Mouse (Mus musculus): ENCODE measurements around the gene Tmem238l. TPM values are rescaled to one million over a fixed set of nuclear protein-coding genes. Genes with fewer than 3 reads are reported as not detected.

Tmem238l gene
- not detected for total RNA-seq (2021)

GRCm38 (mm10) chr11:66956303-66956702 lies at the start of gene Tmem238l:
Gene Tmem238l (plus strand): TSS chr11:66956638.
- DNase-seq, result no peak
- intact Hi-C loops (cut with DNase I), result no loop called here

- no peak for DNase-seq
- intact Hi-C loops (cut with DNase I), result no loop called here
Observed at GRCm38 (mm10) chr11:66911811-66912210, 44.6 kb upstream of the Tmem238l start, which contains the start of gene Pirt. Gene Pirt (plus strand): TSS chr11:66911981.

GRCm38 (mm10) chr11:66912531-66913458 lies 43.6 kb upstream of the Tmem238l start:
- intact Hi-C loops (cut with DNase I), result no loop called here
- no peak for DNase-seq

- intact Hi-C loops (cut with DNase I), result no loop called here
- DNase-seq, result peak; percentile 58
Observed at GRCm38 (mm10) chr11:66914249-66914648, 42.2 kb upstream of the Tmem238l start.

- DNase-seq, result no peak
- intact Hi-C loops (cut with DNase I), result no loop called here
Observed at GRCm38 (mm10) chr11:66920012-66920411, 36.4 kb upstream of the Tmem238l start.

- intact Hi-C loops (cut with DNase I), result no loop called here
- DNase-seq, result no peak
Observed at GRCm38 (mm10) chr11:66924095-66924823, 32.2 kb upstream of the Tmem238l start.

GRCm38 (mm10) chr11:66928311-66928710 lies 28.1 kb upstream of the Tmem238l start:
- intact Hi-C loops (cut with DNase I), result no loop called here
- no peak for DNase-seq

- intact Hi-C loops (cut with DNase I), result no loop called here
- no peak for DNase-seq
Observed at GRCm38 (mm10) chr11:66932827-66933599, 23.4 kb upstream of the Tmem238l start.

- no peak for DNase-seq
- intact Hi-C loops (cut with DNase I), result no loop called here
Observed at GRCm38 (mm10) chr11:66934428-66935173, 21.8 kb upstream of the Tmem238l start.

- intact Hi-C loops (cut with DNase I), result no loop called here
- DNase-seq, result no peak
Observed at GRCm38 (mm10) chr11:66942011-66942410, 14.4 kb upstream of the Tmem238l start.

- no peak for DNase-seq
- intact Hi-C loops (cut with DNase I), result no loop called here
Observed at GRCm38 (mm10) chr11:66945224-66945767, 11.1 kb upstream of the Tmem238l start.

GRCm38 (mm10) chr11:66946521-66946920 lies 9.9 kb upstream of the Tmem238l start:
- no peak for DNase-seq

GRCm38 (mm10) chr11:66946922-66947321 lies 9.5 kb upstream of the Tmem238l start:
- intact Hi-C loops (cut with DNase I), result no loop called here

More at GRCm38 (mm10) chr11:66946521-66946920, 9.9 kb upstream of the Tmem238l start:
- intact Hi-C loops (cut with DNase I), result no loop called here

GRCm38 (mm10) chr11:66960797-66961196 lies 4.4 kb downstream of the Tmem238l start:
- no peak for DNase-seq
- intact Hi-C loops (cut with DNase I), result no loop called here

More at GRCm38 (mm10) chr11:66946922-66947321, 9.5 kb upstream of the Tmem238l start:
- DNase-seq, result no peak

- no peak for DNase-seq
- intact Hi-C loops (cut with DNase I), result no loop called here
Observed at GRCm38 (mm10) chr11:66961447-66962176, 5.2 kb downstream of the Tmem238l start.

GRCm38 (mm10) chr11:66963462-66963861 lies 7.0 kb downstream of the Tmem238l start:
- intact Hi-C loops (cut with DNase I), result no loop called here

GRCm38 (mm10) chr11:66966500-66967116 lies 10.2 kb downstream of the Tmem238l start:
- DNase-seq, result no peak
- intact Hi-C loops (cut with DNase I), result no loop called here

More at GRCm38 (mm10) chr11:66963462-66963861, 7.0 kb downstream of the Tmem238l start:
- no peak for DNase-seq

- DNase-seq, result no peak
- intact Hi-C loops (cut with DNase I), result no loop called here
Observed at GRCm38 (mm10) chr11:66968575-66968974, 12.1 kb downstream of the Tmem238l start.

GRCm38 (mm10) chr11:66973507-66973906 lies 17.1 kb downstream of the Tmem238l start:
- intact Hi-C loops (cut with DNase I), result no loop called here
- DNase-seq, result no peak

Measured in left cerebral cortex, postnatal 4 days (tissue).